Mouse (Mus musculus): ENCODE measurements around the gene Grap2. TPM values are rescaled to one million over a fixed set of nuclear protein-coding genes. Genes with fewer than 3 reads are reported as not detected.

Grap2 gene
- total RNA-seq, 2 experiments from 2014 or later, result 0.32 to 0.75 TPM

DNA sequence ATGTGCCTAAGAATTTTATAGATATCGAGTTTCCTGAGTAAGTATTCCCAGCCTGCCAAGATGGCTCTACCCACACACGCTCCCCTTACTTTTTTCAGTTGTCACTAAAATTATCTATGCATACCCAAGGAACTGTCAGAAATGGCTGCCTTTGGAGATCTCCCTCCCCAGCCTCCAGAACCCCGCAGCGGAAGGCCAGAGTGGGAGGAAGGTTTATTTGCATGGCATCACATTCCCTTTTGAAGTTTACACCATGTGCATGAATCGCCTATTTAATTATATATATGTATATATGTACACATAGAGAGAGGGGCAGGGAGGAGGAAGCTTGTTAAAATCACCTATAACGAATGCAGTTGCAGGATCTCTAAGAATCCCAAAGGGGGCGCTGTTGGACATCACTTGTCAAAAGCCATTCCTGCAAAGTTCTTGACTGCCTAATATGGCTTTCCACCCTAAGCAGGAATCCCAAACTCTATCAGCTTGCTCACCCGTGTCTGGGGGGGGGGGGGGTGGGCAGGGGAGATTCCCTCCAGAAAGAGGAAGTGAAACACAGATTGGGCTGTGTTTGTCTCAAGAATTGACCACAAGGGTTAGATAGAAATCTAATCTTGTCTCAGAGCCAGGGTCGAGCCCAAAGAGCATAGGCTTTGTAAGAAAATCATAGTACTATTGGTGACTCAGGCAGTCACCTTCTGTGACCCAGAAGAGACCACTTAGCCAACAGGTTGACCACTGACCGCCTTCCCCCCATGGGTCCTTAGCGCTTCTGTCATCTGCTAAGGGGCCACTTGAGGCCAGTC is 62.2 kb downstream of the Grap2 start:
- no peak for DNase-seq (ENCODE audit: low spot score in 2 of 2)

DNA sequence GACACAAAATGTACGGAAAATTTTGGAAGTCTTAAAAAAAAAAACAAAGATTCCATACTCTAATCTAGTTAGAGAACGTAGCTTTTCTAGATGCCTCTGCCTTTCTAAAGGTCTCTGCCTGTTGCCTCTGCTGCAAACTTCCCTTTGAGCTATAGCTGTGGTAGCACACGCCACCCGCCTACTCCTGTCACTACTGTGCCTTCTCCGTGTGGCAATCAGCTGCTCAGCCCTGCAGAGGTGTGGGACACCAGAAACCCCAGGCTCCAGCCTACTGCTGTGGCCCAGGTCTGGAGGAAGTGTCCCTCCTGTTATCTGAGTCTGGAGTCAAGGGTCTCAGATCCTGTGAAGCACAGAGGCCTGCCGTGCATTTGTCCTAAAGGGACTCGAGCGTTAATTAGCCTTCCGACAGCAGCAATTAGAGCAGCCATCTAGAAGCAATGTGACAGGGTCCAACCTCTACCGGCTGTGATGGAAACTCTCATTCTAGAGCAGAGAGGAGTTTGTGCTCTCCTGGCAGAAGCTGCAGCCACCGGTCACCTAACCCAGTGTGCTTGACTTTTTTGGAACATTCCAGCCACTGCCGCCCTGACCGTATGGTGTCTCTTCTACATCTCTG is 64.5 kb downstream of the Grap2 start:
- DNase-seq (ENCODE audit: low spot score in 2 of 2), result no peak

DNA sequence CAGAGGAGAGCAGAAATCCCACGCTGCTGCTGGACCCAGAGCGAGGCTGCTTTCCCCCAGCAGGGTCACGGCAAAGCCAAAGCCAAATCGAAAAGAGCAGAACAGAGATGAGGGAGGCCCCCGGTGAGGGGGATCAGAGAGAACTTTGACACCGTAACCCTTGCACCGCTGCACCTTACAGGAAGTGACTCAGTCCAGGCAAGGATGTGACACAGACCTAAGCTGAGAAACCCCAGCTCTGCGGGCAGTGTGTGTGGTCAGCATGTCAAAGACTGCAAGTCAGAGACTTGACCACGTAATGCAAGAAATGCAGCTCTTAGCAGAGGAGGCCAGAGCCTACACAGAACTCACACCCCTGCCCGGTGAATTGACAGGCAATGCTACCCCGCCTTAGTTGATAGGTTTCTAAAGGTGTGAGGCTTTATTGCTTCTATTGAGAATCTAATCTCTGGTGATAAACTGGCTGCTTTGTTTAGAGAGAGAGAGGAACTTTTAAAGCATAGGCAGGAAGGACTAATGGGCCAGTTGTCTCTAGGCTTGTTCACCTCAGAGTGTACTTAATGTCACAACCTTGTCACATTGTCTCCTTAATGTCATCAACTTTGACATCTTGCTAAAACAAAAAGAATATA is 66.8 kb downstream of the Grap2 start:
- DNase-seq (ENCODE audit: low spot score in 2 of 2), result no peak

DNA sequence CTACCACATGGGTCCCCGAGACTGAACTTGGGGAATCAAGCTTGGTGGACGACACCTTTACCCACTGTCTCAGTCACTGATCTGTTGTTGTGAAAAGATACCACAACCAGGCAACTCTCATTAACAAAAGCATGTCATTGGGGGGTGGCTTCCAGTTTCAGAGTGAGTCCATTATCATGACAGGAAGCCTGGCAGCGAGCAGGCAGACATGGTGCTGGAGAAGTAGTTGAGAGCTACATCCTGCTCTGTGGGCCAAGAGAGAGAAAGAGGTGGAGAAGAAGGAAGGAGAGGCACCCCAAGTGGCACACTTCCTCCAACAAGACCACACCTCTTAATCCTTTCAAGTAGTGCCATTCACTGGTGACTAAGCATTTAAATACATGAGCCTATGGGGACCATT is 67.5 kb downstream of the Grap2 start:
- no peak for DNase-seq (ENCODE audit: low spot score in 2 of 2)

DNA sequence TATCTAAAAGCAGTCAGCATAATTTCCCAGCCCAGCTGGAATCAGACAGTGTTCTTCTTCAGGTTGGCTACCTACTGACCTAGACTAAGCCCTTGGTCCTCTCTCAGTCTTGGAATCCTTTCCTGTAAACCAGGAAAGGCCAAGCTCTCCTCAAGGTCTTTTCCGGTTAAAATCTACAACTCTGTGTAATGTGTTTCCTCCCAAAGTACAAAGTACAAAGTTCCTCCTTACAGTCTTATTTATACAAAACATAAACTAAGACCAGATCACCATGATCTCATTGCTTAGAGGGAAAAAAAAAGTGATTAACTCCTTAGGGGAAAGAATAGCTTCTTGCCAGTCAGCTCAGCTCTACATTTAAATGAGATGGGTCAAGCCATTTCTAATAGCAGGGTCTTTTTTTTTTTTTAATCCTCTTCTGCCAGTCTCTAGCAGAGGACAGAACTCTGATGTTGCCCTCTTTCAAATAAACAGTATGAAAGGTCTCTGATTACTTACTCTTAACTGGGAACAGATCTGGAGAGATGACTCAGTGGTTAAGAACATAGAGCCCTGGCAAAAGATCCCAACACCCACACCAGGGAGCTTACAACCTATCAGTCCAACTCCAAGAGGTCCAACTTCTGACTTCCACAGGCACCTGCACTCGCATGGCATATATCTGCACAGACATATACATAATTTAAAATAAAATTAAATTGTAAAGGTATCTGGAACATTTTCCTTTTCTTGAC is 69.5 kb downstream of the Grap2 start:
- no peak for DNase-seq (ENCODE audit: low spot score in 2 of 2)

DNA sequence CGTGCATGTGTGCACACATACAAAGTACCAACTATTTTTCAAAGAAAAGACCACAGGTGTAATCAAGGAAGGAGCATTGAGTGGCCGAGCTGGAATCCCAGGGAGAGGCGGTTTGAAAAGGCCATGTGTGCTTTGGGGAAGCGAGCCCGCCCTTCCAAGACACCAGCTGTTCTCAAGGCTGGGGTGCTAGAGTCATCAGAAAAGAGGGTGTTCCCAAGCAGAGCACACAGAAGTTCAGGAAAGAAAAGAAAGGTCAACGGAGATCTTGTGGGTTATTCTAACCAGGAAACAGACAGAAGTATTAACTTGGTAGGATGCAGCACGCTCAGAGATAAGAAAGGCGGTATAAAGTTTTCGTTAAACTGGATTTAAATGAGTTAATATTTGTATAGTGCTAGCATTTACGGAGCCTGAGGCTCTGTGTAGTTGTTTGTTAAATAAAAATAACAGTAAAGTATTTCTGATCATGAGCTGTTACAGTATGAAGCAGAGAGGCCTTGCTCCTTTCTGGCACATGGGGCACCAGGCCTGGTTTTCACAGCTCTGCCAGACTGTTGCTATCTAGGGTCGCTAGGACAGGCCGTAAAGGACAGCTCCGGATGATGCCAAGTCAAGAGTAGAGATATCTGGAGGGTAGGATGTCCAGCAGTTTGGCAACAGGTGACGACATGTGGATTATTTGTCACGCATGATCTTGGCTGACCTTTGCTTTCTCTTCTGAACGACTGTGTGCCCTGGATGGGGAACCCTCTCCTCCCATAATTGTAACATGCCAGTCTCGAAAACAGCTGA is 72.8 kb downstream of the Grap2 start:
- no peak for DNase-seq (ENCODE audit: low spot score in 2 of 2)

DNA sequence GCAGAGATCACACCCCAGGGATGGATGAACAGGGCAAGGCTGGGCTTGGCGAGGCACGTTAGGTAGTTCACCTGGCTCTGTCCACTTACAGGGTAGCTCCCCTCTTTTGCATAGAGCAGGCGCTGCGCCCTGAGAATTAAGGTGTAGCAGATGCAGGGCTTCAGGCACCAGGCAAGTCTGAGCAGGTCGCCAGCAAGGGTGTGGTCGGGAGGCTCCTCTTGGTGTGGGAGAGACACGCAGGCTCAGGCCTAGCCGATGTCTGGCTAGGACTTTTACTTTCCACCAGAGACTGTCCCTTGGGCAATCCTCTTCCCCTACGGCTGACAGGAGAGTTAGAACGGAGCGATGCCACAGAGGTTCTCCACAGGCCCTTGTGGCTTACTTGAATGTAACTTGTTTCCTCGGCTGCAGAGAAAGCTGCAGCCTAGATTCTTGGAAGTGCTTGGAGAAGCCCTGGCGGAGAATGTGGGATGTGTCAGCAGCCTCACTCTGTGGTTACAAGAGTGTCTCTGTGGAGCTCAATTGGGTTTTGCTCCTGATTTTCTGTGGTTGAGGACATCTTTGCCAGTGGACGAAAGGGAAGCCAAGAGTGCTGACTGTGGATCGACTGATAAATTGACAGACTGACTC is 76.7 kb downstream of the Grap2 start:
- no peak for DNase-seq (ENCODE audit: low spot score in 2 of 2)

DNA sequence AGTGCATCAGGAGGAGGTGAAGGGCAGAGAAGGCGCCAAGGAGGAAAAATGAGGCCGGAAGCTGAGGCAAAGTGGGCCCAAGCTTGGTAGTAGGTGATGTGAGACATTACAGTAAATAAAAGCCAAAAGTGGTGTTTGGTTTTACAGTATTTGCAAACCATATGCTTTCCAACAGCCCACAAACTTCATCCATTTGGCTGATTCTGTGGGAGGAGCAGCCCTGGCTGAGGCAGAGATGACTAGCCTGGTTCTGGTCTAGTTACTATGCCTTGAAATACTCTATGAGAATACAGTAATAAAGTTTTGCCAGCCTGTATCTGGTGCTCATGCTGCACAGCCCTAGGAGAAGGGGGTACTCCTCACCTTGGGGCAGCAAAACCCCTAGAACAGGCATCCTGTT is 78.0 kb downstream of the Grap2 start:
- no peak for DNase-seq (ENCODE audit: low spot score in 2 of 2)

DNA sequence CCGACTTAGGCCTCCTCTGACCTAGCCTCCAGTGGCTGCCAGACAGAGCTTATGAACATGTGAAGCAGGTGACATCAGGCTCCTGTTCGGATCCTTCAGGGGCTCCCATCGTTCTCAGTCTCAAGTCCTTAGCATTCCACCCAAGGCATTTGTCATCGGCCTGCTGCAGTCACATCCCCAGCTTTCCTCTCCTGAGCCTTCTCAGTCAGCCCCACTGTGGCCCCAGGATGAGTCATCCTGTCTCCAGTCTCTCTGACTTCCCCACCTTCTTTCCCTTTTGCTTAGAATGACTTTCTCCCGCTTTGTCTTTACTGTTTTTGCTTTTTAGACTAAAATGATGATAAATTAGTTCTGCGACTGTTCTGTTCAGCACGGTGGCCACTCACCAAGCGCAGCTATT is 81.5 kb downstream of the Grap2 start:
- no peak for DNase-seq (ENCODE audit: low spot score in 2 of 2)

DNA sequence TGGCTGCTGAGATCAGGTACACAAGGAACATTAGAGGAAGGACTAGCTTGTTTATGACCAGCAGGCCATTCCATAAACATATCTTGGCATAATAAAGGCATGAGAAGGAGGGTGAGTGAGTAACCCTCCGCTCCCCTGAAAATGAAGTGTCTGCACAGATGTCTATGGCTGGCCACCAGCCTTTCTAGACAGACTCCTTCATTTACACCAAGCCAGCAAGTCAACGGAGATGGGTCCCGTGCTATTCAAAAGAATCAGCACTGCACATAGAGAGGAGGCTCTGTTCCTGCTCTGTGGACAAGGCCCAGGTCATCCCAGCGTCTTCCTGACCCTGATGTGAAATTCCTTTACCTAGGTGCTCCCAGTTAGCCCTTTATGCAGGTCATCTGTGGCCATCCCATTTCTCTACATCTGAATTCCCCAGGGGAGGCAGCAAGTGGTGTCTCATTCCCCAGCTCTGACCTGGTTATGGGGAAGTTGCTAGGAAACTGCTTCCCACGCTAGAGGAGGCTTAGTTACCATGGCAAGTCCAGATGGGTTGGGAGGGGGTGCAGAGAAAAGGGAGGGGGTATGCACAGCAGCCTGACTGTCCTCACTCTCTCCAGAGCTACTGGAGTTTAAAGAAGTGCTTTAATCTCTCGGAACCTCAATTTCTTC is 86.5 kb downstream of the Grap2 start:
- no peak for DNase-seq (ENCODE audit: low spot score in 2 of 2)

DNA sequence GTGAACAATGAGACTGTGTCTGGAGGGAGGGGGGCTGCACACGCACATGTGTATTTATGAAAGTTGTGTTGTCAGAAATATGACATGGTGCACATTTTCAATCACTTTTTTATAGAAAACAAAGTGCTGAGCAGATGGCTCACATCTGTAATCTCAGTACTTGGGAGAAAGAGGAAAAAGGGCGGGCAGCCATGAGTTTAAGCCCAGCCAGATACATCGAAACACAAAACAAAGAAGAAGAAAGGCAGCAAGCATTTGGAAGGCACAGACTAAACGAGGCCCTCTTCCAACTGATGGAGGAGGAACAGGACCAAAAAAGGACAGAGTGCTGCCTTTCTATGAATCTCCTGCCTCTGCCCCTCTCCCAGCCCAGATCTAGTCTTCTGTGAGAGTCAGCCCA is 88.6 kb downstream of the Grap2 start:
- DNase-seq (ENCODE audit: low spot score in 2 of 2), result no peak

DNA sequence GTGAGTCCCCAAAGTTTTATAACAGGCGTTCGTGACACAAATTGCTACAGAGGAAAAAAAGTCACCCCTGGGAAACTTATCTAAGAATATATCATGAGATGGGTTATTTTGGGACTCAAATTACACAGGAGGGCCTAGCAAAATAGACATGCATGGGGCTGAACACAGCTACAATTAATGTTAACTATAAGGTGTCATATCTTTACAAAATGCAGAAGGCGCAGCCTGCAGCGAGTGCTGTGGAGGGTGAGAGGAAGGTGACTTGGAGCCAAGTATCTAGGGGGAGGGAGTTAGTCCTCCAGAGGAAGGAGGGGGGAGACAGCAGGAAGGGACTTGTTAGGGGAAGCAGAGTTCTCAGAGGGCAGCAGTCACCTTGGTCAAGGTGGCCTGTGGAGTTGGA is 92.0 kb downstream of the Grap2 start:
- DNase-seq (ENCODE audit: low spot score in 2 of 2), result no peak

DNA sequence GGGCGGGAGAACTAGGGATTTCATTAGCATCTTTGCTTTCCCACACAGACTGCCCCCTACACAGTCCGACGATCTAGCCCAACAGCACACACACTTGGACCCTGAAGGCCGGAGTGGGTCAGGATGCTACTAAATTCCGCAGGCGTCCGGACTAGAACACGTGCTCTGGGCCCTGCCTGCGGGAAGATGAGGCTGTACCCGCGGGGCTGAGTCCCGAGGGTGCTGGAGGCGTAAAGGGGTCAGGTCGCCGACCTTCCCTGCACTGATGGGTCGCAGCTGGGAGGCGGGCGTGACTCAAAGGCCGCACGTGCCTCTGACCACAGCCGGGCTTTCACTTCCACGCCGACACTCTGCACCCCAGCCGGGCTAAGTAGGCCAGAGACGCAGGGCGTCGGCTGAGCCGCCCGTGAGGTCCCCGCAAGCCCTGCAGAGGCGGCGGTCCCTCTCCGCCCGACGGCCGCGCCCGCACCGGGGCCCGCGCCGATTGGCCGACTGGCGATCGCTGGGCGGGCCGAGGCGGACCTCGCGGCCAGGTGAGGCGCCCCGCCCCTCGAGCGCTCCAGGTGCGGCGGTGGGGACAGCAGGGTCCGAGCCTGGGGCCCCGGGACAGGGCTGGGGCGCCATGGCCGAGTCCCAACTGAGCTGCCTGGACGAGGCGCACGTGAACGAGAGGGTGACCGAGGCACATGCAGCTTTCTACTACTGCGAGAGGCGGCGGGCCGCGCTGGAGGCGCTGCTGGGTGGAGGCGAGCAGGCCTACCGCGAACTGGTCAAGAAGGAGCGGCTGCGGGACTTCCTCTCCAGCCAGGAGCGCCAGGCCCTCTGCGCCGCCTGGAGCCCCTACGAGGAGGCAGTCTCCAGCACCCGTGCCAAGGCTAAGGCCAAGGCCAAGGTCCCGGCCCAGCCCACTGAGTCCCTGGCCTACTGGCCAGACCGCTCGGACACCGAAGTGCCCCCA is 99.2 kb downstream of the Grap2 start, which contains the start of gene Fam83f:
Gene Fam83f, plus strand, starts transcription at position 553 of the 958 bp plus-strand sequence.
- peak in 1 of 2 experiments; percentile 32 for DNase-seq (ENCODE audit: low spot score in 2 of 2)

DNA sequence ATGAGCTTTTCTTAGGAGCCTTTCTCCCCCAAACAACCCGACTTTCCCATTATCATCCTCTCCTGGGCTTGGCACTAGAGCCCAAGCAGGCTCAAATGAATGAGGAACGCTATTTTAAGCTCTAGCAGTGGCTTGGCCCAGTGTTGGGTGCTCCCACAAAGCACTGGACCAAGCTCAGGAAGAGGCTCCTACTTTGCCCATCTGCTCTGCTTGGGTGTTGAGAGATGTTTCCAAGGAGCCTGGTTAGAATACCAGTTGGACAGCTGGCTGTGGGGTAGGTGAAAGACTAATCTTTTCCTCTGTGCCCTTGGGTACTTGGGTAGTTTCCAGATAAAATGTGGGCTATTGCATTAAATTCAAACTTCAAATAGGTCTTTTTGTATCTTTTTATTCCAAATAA is 100.4 kb downstream of the Grap2 start:
- DNase-seq (ENCODE audit: low spot score in 2 of 2), result no peak

DNA sequence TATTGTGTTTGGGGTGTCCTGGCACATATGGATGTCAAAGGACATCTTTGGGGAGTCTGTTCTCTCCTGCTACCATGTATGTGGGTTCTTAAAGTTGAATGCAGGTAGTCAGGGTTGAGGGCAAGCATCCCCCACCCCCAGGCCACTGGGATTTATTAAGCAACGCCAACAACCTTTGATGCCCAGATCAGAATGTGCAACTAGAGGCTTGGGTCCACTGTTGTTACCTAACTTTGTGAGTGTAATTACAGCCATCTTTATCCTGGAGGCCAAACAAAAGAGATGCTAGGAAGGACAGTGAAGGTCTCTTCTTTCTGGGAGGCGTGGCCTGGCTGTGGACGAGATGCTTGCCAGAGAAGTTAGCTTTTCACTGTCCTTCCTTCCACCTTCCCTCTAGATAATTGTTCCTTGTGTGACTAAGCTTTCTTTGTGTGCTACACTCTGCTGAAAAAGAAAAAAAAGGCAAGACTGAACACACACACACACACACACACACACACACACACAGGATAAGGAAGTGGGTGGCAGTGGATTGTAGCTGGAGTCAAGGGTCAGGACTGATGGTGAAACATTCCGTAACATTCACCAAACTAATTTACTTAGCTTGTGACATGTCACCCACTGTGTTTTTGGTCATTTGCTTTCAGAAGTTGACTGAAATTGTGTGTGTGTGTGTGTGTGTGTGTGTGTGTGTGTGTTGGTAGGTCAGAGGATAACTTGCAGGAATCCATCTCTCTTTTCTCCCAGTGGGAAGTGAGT is 101.1 kb downstream of the Grap2 start:
- no peak for DNase-seq (ENCODE audit: low spot score in 2 of 2)

DNA sequence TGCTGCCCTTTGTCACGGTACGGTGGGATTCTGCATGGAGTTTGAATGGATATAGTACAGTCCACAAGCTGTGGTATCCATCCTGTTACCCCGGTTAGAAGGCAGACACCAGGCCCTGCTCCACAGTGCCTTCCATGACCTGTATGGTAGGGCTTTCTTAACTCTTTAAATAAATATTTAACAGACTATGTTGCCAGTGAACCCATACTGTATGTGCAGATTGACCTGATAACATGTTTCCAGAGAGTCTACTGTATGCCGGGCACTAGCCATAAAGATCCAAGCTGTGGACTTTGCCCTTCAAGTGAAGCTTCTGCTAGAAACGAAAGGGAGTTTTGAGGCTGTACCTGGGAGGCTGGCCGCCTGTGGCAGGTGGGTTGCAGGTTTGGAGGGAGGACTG is 102.3 kb downstream of the Grap2 start:
- no peak for DNase-seq (ENCODE audit: low spot score in 2 of 2)

DNA sequence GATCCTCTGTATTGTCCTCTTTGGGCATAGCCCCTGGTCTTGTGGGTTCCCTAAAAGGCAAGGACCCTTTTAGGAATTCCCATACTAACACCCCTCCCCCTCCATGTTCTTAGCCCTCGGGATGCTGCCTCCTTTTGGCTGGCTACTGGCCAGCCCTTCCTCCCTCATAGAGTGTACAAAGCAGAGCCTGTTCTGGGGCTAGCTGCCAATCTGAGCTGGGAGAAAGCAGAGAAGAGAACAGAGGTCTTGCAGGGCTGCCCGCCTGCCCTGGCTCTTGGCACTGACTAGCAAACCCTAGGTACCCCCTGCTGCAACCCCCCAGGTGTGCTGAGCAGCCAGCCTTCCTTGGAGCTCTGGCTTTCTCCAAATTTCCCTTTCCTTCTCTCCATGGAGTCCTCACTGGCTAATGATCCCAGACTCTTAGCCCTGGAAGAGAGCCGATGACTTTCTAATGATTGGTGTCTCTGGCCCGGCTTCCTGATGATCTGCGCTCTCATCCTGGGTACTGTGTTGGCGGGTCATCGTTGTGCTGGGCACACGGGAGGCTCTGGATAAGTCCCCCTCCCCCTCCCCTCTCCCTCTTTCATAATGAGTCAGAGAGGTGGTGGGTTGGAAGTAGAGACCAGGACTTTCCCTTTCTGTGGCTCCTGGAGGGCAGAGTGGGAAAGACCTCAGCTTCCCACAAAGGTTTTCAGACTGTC is 107.3 kb downstream of the Grap2 start:
- no peak for DNase-seq (ENCODE audit: low spot score in 2 of 2)

Data from gastrocnemius, postnatal 4 days (tissue).